Mouse (Mus musculus) embryonic facial prominence, embryonic 13.5 days (tissue): Measurements from ENCODE around the gene Twsg1. TPM values are rescaled to one million over a fixed set of nuclear protein-coding genes. Genes with fewer than 3 reads are reported as not detected.

Experiments used
- ATAC-seq: fragments of 200-750 bp; cut with Nextera tagmentation; 2 replicates; pipeline ENCODE4 v1.8.0; 2017; ENCODE audit warnings: low read depth; ENCODE audit not compliant: insufficient number of reproducible peaks, insufficient read depth, low FRiP score, low TSS enrichment
- H3K27ac ChIP-seq: fragments of 300-500 bp; sonication (generic); 2 replicates; pipeline ENCODE4 v1.5.1; 2015; ENCODE audit warnings: moderate library complexity, mild to moderate bottlenecking, inconsistent platforms
- H3K27me3 ChIP-seq: fragments of 300-500 bp; sonication (generic); 2 replicates; pipeline ENCODE4 v1.6.1; 2015; ENCODE audit warnings: mild to moderate bottlenecking, inconsistent platforms
- H3K36me3 ChIP-seq: fragments of 300-500 bp; sonication (generic); 2 replicates; pipeline ENCODE4 v1.6.1; 2015; ENCODE audit warnings: mild to moderate bottlenecking, inconsistent platforms
- H3K4me1 ChIP-seq: fragments of 300-500 bp; sonication (generic); 2 replicates; pipeline ENCODE4 v1.6.1; 2015; ENCODE audit warnings: inconsistent platforms
- H3K4me2 ChIP-seq: fragments of 300-500 bp; sonication (generic); 2 replicates; pipeline ENCODE4 v1.6.1; 2015; ENCODE audit warnings: moderate library complexity, mild to moderate bottlenecking, inconsistent platforms
- H3K4me3 ChIP-seq: fragments of 300-500 bp; sonication (generic); 2 replicates; pipeline ENCODE4 v1.5.1; 2015; ENCODE audit warnings: mild to moderate bottlenecking, inconsistent platforms
- H3K9ac ChIP-seq: fragments of 300-500 bp; sonication (generic); 2 replicates; pipeline ENCODE4 v1.6.1; 2015; ENCODE audit warnings: mild to moderate bottlenecking, inconsistent platforms
- H3K9me3 ChIP-seq: fragments of 300-500 bp; sonication (generic); 2 replicates; pipeline ENCODE4 v1.6.1; 2016; ENCODE audit warnings: inconsistent platforms
- WGBS: fragments of 180-500 bp; shearing (Covaris S2); methylation state at CpG from one replicate; pipeline ENCODE4 v1.1.7; 2015; ENCODE audit warnings: mixed read lengths; 5-methylcytosine and 5-hydroxymethylcytosine counted together
- polyA plus RNA-seq: library from polyadenylated mRNA; unstranded; fragments of >200 nt; fragmentation: Nextera tagmentation; extraction: Ambion mirVana; gene quantifications from 2 replicates; pipeline ENCODE4 v1.2.1, GENCODE M21; 2015

Twsg1 gene
- polyA plus RNA-seq, 1 experiment from 2014 or later = 154 TPM

GRCm38 (mm10) chr17:65908270-65908669 lies 42.8 kb downstream of the Twsg1 start:
- H3K9me3 ChIP-seq = no peaks in the 10 kb centered on the region
- no peaks in the 10 kb centered on the region for H3K27me3 ChIP-seq
- no peak for ATAC-seq

GRCm38 (mm10) chr17:65906895-65907401 lies 44.1 kb downstream of the Twsg1 start:
- H3K27me3 ChIP-seq = no peaks in the 10 kb centered on the region
- H3K9me3 ChIP-seq = no peaks in the 10 kb centered on the region
- ATAC-seq = peak; percentile 63
- no peaks in the 10 kb centered on the region for H3K36me3 ChIP-seq
- H3K4me2 ChIP-seq = peak overlapping the region; percentile 32
- H3K4me3 ChIP-seq = no peak overlapping the region
- H3K4me1 ChIP-seq = peaks cover 36% of the 10 kb centered on the region
- WGBS = 45% methylated on average over 11 of the region's 11 CpGs
- peak overlapping the region; percentile 85 for H3K27ac ChIP-seq
- no peak overlapping the region for H3K9ac ChIP-seq

More at GRCm38 (mm10) chr17:65908270-65908669, 42.8 kb downstream of the Twsg1 start:
- Histone ChIP-seq H3K4me1 (peaks cover 36% of the 10 kb centered on the region), H3K4me2 (no peak overlapping the region), H3K27ac (no peak overlapping the region), H3K9ac (no peak overlapping the region), H3K36me3 (no peaks in the 10 kb centered on the region), H3K4me3 (no peak overlapping the region)

- WGBS = 34% methylated on average over 12 of the region's 12 CpGs
- peak; percentile 26; the same call in 1 of the 2 replicates for ATAC-seq
- Histone ChIP-seq H3K4me1 (peaks cover 31% of the 10 kb centered on the region), H3K4me3 (no peak overlapping the region), H3K9me3 (no peaks in the 10 kb centered on the region), H3K36me3 (no peaks in the 10 kb centered on the region), H3K27me3 (no peaks in the 10 kb centered on the region), H3K27ac (peak overlapping the region; percentile 85), H3K9ac (no peak overlapping the region), H3K4me2 (peak overlapping the region; percentile 32)
These were observed 44.6 kb downstream of the Twsg1 start for GRCm38 (mm10) chr17:65906313-65906894.

GRCm38 (mm10) chr17:65905241-65905640 lies 45.8 kb downstream of the Twsg1 start:
- Histone ChIP-seq H3K27me3 (no peaks in the 10 kb centered on the region), H3K9me3 (no peaks in the 10 kb centered on the region), H3K36me3 (no peaks in the 10 kb centered on the region), H3K9ac (no peak overlapping the region), H3K4me3 (no peak overlapping the region), H3K4me1 (peaks cover 27% of the 10 kb centered on the region), H3K4me2 (no peak overlapping the region), H3K27ac (peak overlapping the region; percentile 85; the same call in 1 of the 2 replicates)
- 66% methylated on average over 14 of the region's 14 CpGs for WGBS
- ATAC-seq = no peak

- ATAC-seq = no peak
- Histone ChIP-seq H3K4me2 (no peak overlapping the region), H3K4me3 (no peak overlapping the region), H3K36me3 (no peaks in the 10 kb centered on the region), H3K27ac (no peak overlapping the region), H3K9ac (no peak overlapping the region), H3K27me3 (no peaks in the 10 kb centered on the region), H3K9me3 (no peaks in the 10 kb centered on the region), H3K4me1 (peaks cover 27% of the 10 kb centered on the region)
- 93% methylated on average over 8 of the region's 8 CpGs for WGBS
These were observed 47.2 kb downstream of the Twsg1 start for GRCm38 (mm10) chr17:65903826-65904225.

GRCm38 (mm10) chr17:65903011-65903410 lies 48.0 kb downstream of the Twsg1 start:
- no peak overlapping the region for H3K4me3 ChIP-seq

GRCm38 (mm10) chr17:65902281-65902680 lies 48.7 kb downstream of the Twsg1 start:
- Histone ChIP-seq H3K9me3 (no peaks in the 10 kb centered on the region), H3K27me3 (no peaks in the 10 kb centered on the region), H3K36me3 (no peaks in the 10 kb centered on the region), H3K4me2 (no peak overlapping the region), H3K4me1 (peaks cover 22% of the 10 kb centered on the region), H3K9ac (no peak overlapping the region), H3K4me3 (no peak overlapping the region), H3K27ac (no peak overlapping the region; the same call in 1 of the 2 replicates)
- 80% methylated on average over 6 of the region's 6 CpGs for WGBS
- no peak for ATAC-seq

More at GRCm38 (mm10) chr17:65903011-65903410, 48.0 kb downstream of the Twsg1 start:
- Histone ChIP-seq H3K9me3 (no peaks in the 10 kb centered on the region), H3K4me1 (peaks cover 27% of the 10 kb centered on the region), H3K27me3 (no peaks in the 10 kb centered on the region), H3K9ac (no peak overlapping the region), H3K27ac (no peak overlapping the region), H3K4me2 (no peak overlapping the region), H3K36me3 (no peaks in the 10 kb centered on the region)
- no peak for ATAC-seq
- WGBS = 97% methylated on average over 1 of the region's 1 CpGs

- WGBS = 72% methylated on average over 3 of the region's 3 CpGs
- Histone ChIP-seq H3K4me2 (no peak overlapping the region), H3K9ac (no peak overlapping the region), H3K36me3 (no peaks in the 10 kb centered on the region), H3K27me3 (no peaks in the 10 kb centered on the region), H3K27ac (no peak overlapping the region), H3K4me1 (0 out of 2 replicates have a peak, but pooled peaks cover 3% of the 10 kb centered on the region), H3K9me3 (0 out of 2 replicates have a peak, but pooled peaks cover 4% of the 10 kb centered on the region), H3K4me3 (no peak overlapping the region)
- no peak for ATAC-seq
These were observed 55.0 kb downstream of the Twsg1 start for GRCm38 (mm10) chr17:65896016-65896415.

GRCm38 (mm10) chr17:65889476-65889875 lies 61.5 kb downstream of the Twsg1 start:
- H3K4me1 ChIP-seq = peaks cover 14% of the 10 kb centered on the region
- no peak overlapping the region for H3K27ac ChIP-seq
- no peaks in the 10 kb centered on the region for H3K27me3 ChIP-seq
- H3K36me3 ChIP-seq = no peaks in the 10 kb centered on the region
- no peaks in the 10 kb centered on the region for H3K9me3 ChIP-seq
- H3K4me2 ChIP-seq = no peak overlapping the region
- ATAC-seq = no peak
- WGBS = 66% methylated on average over 5 of the region's 5 CpGs
- H3K9ac ChIP-seq = no peak overlapping the region
- H3K4me3 ChIP-seq = no peak overlapping the region

GRCm38 (mm10) chr17:65886571-65886970 lies 64.5 kb downstream of the Twsg1 start:
- Histone ChIP-seq H3K9me3 (no peaks in the 10 kb centered on the region), H3K27me3 (no peaks in the 10 kb centered on the region), H3K36me3 (no peaks in the 10 kb centered on the region), H3K4me3 (peak overlapping the region; percentile 92; the same call in 1 of the 2 replicates), H3K4me2 (peak overlapping the region; percentile 94), H3K4me1 (peaks cover 32% of the 10 kb centered on the region), H3K9ac (0 out of 2 replicates have a peak overlapping the region, but pooled peaks have one; percentile 21), H3K27ac (peak overlapping the region; percentile 99)
- ATAC-seq = no peak
- 74% methylated on average over 9 of the region's 9 CpGs for WGBS

- Histone ChIP-seq H3K9me3 (no peaks in the 10 kb centered on the region), H3K27me3 (no peaks in the 10 kb centered on the region), H3K4me3 (peak within 1 kb of the TSS; percentile 92), H3K27ac (peak within 1 kb of the TSS; percentile 99), H3K4me1 (peaks cover 29% of the 10 kb centered on the region), H3K9ac (peak within 1 kb of the TSS; percentile 92), H3K36me3 (no peaks in the 10 kb centered on the region), H3K4me2 (peak within 1 kb of the TSS; percentile 94)
- ATAC-seq = no peak
- 9% methylated on average over 14 of the region's 14 CpGs for WGBS
These were observed 65.1 kb downstream of the Twsg1 start, which contains the start of gene Ralbp1 for GRCm38 (mm10) chr17:65885697-65886529. Gene Ralbp1 (minus strand): TSS chr17:65885798.
